Mouse (Mus musculus) 3134 (cell line): ENCODE measurements around the gene Aox3.

Experiments used
- DNase-seq: peaks from one replicate; pipeline ENCODE4 v3.0.0-alpha.2; 2011; ENCODE audit warnings: low spot score; ENCODE audit not compliant: insufficient read length; ENCODE audit errors: extremely low read depth

The Aox3 gene

GRCm38 (mm10) chr1:58195541-58195940, 82.6 kb downstream of the Aox3 start:
- DNase-seq, result no peak

- DNase-seq, result no peak
These were observed 84.1 kb downstream of the Aox3 start for GRCm38 (mm10) chr1:58197023-58197422.

- DNase-seq, result no peak
These were observed 85.5 kb downstream of the Aox3 start for GRCm38 (mm10) chr1:58198386-58198785.

GRCm38 (mm10) chr1:58210203-58210602, 97.3 kb downstream of the Aox3 start, which contains the start of gene Aox4:
Aox4 (plus strand) TSS chr1:58210397.
- no peak for DNase-seq

- no peak for DNase-seq
These were observed 99.9 kb downstream of the Aox3 start for GRCm38 (mm10) chr1:58212805-58213204.

GRCm38 (mm10) chr1:58213838-58214237, 100.9 kb downstream of the Aox3 start:
- DNase-seq, result no peak

- DNase-seq, result no peak
These were observed 102.4 kb downstream of the Aox3 start for GRCm38 (mm10) chr1:58215353-58215752.

GRCm38 (mm10) chr1:58215956-58216532, 103.1 kb downstream of the Aox3 start:
- DNase-seq, result no peak

- no peak for DNase-seq
These were observed 108.1 kb downstream of the Aox3 start for GRCm38 (mm10) chr1:58221070-58221469.

GRCm38 (mm10) chr1:58221879-58222278, 108.9 kb downstream of the Aox3 start:
- DNase-seq, result no peak

- no peak for DNase-seq
These were observed 115.2 kb downstream of the Aox3 start for GRCm38 (mm10) chr1:58228086-58228485.

- no peak for DNase-seq
These were observed 116.0 kb downstream of the Aox3 start for GRCm38 (mm10) chr1:58228916-58229315.

- no peak for DNase-seq
These were observed 116.8 kb downstream of the Aox3 start for GRCm38 (mm10) chr1:58229774-58230173.

- no peak for DNase-seq
These were observed 117.6 kb downstream of the Aox3 start for GRCm38 (mm10) chr1:58230542-58230941.

GRCm38 (mm10) chr1:58235405-58235804, 122.5 kb downstream of the Aox3 start:
- DNase-seq, result no peak

- DNase-seq, result no peak
These were observed 124.8 kb downstream of the Aox3 start for GRCm38 (mm10) chr1:58237527-58238299.

GRCm38 (mm10) chr1:58238440-58238839, 125.5 kb downstream of the Aox3 start:
- DNase-seq, result no peak

GRCm38 (mm10) chr1:58238961-58239360, 126.0 kb downstream of the Aox3 start:
- DNase-seq, result no peak

GRCm38 (mm10) chr1:58240347-58240746, 127.4 kb downstream of the Aox3 start:
- DNase-seq, result no peak

GRCm38 (mm10) chr1:58244487-58244886, 131.6 kb downstream of the Aox3 start:
- DNase-seq, result no peak

- DNase-seq, result no peak
These were observed 135.6 kb downstream of the Aox3 start for GRCm38 (mm10) chr1:58248518-58248917.
